Mouse (Mus musculus) liver (tissue): Measurements from ENCODE around the gene Socs5.

Experiments
- DNase-seq: peaks from one replicate; pipeline ENCODE4 v3.0.0-alpha.2; 2020; ENCODE audit warnings: mixed read lengths

Gene Socs5

GRCm38 (mm10) chr17:87170364-87170763, 62.9 kb downstream of the Socs5 start:
- no peak for DNase-seq

- DNase-seq, result no peak
Measured at GRCm38 (mm10) chr17:87172031-87172430, 64.6 kb downstream of the Socs5 start.

- DNase-seq, result no peak
Measured at GRCm38 (mm10) chr17:87173966-87174365, 66.5 kb downstream of the Socs5 start.

- DNase-seq, result peak; percentile 23
Measured at GRCm38 (mm10) chr17:87174651-87175331, 67.3 kb downstream of the Socs5 start.

GRCm38 (mm10) chr17:87176066-87177012, 68.9 kb downstream of the Socs5 start:
- DNase-seq, result no peak

GRCm38 (mm10) chr17:87178596-87179590, 71.4 kb downstream of the Socs5 start:
- no peak for DNase-seq

- DNase-seq, result no peak
Measured at GRCm38 (mm10) chr17:87179939-87180550, 72.6 kb downstream of the Socs5 start.

GRCm38 (mm10) chr17:87181683-87182346, 74.3 kb downstream of the Socs5 start:
- no peak for DNase-seq

- DNase-seq, result no peak
Measured at GRCm38 (mm10) chr17:87185461-87186066, 78.1 kb downstream of the Socs5 start.

- no peak for DNase-seq
Measured at GRCm38 (mm10) chr17:87187005-87187404, 79.5 kb downstream of the Socs5 start.
